Mouse (Mus musculus) cerebellum, postnatal 25 days (tissue): ENCODE results near the gene Pomt2.
"Not testable (repeated sequence)": the region's sequence is repeated elsewhere in the genome, so short reads cannot be mapped to it uniquely, and the experiment has no call there.

Experiments used
- DNase-seq, 2 experiments: peaks; one replicate each; pipeline ENCODE4 v3.0.0; 2021; ENCODE audit warnings: mixed read lengths in 2 of 2

Pomt2 gene

DNA sequence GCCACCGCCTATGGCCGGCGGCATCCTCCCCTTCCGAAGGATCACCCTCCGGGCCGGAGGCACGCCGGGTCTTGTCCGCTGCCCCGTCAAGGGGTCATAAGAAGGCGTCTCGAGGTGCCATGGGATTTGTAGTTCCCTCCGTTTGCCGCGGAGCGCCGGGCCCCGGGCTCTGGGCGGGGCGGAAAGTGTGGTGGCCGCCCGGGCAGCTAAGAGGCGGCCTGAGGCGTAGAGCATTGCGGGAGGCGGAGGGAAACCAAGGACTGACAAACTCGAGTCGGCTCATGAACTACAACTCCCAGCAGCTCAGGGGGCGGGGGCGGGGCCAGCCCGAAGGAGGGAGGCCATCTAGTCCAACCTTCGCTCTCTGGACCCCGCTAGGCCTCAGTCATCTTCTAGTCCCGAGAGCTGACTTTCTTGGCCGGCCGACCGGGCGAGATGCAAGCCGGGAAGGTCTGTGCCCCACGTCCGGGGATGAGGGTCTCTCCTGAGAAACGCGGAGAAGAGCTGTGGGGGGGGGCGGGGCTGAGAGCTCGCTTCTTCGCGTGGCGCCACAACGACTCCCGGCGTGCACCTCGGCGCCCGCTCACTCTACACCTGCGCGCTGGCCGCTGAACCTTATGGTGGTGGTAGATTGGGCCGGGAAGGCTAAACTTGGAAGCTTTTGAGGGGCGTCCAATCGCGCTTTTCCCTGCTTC lies at the start of gene Pomt2:
Gene Pomt2 (minus strand): TSS at position 574 of the 695 bp plus-strand sequence.
- DNase-seq = peak; percentile 93 to 95

DNA sequence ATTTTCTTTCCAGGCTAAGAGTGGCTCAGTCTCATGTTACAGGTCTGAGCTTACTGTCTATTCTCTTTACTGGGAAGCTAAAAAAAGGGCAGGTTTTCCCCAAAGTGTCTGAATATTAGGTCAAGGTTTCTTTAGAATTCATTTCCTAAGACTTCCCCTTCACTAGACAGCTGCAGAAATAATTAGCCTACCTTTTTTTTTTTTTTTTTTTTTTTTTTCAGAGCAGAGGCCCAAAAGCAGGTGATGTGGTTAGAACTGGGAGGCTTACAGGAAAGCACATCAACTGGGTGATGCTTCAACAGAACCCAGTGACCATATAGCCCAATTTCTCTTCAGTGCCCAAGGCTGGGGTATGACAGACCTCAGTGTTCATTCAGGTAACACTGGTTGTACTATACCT lies 48.5 kb upstream of the Pomt2 start:
- no peak for DNase-seq

DNA sequence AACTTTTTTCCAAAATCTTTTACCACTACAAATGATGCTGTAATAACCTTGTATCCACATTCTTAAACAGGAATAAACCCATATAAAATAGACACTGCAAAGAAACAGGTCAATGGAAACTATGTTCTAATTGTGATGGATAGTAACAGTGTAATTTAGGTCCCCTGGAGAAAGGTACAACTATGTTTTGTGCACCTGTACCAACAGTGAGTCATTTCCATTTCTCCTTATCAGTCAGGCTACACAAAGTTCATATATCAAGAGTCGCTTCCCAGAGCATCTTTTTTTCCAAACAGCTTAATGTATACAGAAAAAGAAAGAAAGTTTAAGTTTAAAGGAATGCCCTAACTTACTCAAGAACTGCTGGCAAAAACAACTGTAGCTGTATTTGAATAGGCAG lies 47.3 kb upstream of the Pomt2 start:
- no peak for DNase-seq

GRCm38 (mm10) chr12:87193008-87193407 lies 45.2 kb upstream of the Pomt2 start:
- no peak for DNase-seq

- DNase-seq = no peak
Measured at GRCm38 (mm10) chr12:87177631-87178030, 29.9 kb upstream of the Pomt2 start.

GRCm38 (mm10) chr12:87175194-87175946 lies 27.6 kb upstream of the Pomt2 start:
- DNase-seq = no peak

GRCm38 (mm10) chr12:87160815-87161214 lies 13.0 kb upstream of the Pomt2 start:
- no peak for DNase-seq

- DNase-seq = no peak
Measured at GRCm38 (mm10) chr12:87160310-87160709, 12.5 kb upstream of the Pomt2 start.

DNA sequence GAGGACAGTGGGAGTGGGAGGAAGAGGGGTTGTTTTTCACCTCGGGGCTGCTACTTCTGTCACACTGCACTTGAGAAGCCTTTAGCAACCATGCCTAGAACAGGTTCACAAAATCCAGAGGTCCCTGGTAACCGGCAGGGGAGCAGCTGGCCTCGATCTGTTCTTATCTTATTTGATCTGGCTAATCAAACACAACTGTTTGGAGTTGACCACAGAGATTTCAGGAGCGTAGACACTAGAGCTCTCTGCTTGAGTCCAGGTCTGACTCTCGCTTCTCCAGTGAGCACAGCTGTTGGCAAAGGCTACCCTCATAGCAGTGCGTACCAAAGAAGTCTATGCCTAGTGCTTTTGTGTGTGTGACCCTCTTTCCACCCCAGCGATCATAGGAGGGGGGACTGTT lies 10.3 kb upstream of the Pomt2 start:
- no peak for DNase-seq

GRCm38 (mm10) chr12:87157361-87157760 lies 9.6 kb upstream of the Pomt2 start:
- DNase-seq = no peak

DNA sequence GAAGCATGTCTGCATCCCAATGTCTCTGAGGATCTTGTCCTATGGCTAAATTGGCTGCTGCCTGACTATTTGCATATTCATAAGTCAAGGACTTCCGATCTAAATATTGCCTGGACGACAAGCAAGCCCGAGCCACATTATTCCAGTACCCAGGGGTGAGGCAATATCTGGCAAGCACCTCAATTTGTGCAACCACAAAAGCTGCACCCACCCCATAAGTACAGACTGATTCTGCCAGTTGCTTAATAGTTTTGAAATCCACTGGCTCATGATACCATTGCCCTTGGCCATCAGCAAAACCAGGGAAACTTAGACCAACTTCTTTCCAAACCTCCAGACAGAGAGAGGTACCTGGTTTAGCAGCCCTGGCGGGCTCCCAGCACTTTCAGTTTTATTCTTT lies 6.7 kb upstream of the Pomt2 start:
- DNase-seq = not testable (repeated sequence)

DNA sequence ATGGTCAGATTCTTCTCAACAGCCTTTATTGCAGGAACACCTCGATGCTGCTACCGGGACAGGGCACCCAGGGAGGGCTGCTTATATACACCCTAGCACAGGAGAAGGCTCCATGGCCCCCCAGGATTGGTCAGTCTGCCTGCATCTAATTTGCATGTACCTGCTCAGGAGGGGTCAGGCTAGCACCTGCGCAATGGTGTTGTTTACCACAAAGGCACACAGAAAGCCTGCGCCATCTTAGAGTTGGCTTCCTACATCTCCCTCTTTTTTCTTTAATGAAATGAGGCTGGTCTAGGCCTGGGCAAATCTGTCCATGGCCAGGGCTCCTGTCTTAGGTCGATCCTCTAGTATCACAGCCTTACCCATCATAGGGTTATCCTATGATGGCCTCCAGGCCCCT lies 1.7 kb upstream of the Pomt2 start:
- DNase-seq = no peak

DNA sequence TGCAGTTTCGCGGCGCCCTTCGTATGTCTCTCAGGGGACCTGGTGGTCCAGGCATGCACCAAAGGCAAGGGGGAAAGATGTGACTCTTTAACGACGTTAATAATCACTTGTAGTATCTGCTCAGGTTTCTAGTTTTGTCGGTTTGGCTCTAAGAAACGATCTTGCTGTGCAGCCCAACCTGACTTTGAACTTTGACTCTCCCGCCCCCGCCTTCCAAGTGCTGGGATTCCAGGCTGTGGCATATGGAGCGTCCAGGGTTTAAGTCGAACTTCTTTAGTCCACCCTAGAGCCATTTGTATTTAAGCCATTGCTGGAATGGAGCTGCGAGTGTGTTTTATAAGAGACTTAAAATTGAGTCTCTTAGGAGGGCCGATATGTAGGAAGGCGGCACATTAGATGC lies 368 bp upstream of the Pomt2 start:
- DNase-seq = no peak

DNA sequence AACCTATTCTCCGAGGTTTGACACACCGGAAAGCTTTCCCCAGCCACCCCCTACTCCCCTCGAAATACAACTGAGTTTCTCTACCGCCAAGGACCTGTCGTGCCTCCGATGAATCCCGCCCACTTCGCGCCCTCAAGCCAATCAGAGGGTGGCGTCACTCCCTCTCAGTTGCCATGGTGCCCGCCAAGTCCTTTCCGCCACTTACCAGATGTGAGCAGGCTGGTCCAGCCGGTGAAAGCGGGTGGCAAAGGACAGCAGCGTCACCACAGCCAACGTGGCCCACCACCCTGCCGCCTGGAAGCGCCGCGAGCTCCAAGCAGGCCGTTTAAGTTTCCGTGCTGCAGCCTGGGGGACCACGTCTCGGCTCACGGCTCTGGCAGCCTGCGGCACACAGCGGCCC lies 802 bp downstream of the Pomt2 start, which contains the start of gene Gstz1:
Gene Gstz1 (plus strand): TSS at position 200 of the 400 bp plus-strand sequence.
- DNase-seq = peak; percentile 81 to 87

DNA sequence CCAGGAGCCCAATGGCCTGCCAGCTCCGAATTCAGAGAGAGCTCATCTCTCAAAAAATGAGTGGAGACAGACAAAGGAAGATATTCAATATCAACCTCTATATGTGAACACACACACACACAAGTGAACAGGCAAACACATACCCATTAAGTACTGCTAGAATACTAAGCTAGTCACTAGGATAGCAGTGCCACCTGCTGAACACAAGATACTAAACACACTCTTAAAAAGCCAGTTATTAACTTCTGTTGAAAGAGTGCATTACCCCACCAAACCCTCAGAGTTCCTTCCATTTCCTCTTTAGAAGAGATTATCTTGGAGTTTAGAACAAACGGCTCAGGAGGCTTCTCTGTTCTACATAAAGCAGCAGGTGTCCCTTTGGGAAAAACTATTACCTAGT lies 5.6 kb downstream of the Pomt2 start:
- DNase-seq = no peak

- DNase-seq = no peak
Measured at GRCm38 (mm10) chr12:87138768-87139167, 9.0 kb downstream of the Pomt2 start.

DNA sequence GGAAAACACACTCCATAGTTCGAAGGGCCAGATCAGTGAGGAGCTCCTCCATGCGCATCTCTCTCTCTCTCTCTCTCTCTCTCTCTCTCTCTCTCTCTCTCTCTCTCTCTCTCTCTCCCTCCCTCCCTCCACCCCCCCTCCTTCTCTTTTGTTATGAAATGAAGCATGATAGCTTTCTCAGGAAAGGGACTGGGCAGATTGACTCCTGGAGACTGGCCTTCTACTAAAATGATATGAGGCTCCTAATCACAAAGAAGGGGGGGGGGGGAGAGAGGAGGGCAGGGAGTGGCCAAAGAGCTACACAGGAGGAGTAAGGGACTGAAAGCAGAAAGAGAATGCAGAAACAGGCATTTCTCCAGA lies 9.4 kb downstream of the Pomt2 start:
- no peak for DNase-seq

- no peak for DNase-seq
Measured at GRCm38 (mm10) chr12:87137439-87138341, 10.1 kb downstream of the Pomt2 start.

DNA sequence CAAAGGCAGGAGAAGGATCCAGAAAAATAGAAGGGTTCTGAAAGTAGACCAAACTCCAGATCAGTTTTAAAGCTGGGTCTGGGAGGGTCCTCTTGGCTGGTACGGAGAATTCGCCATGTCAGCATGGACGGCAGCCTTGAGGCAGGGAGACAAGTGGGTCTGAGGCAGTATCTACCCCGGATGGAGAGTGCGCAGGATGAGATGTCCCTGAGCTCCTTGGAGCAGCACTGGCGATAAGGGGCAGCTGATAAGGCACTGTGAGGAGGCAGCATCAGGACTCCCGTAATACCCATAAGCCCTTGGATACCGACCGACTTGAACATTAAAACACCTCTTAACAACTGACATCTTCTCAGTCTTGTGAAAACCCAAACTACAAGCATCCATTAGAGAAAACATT lies 15.0 kb downstream of the Pomt2 start:
- no peak for DNase-seq

GRCm38 (mm10) chr12:87132210-87132609 lies 15.6 kb downstream of the Pomt2 start:
- no peak for DNase-seq

DNA sequence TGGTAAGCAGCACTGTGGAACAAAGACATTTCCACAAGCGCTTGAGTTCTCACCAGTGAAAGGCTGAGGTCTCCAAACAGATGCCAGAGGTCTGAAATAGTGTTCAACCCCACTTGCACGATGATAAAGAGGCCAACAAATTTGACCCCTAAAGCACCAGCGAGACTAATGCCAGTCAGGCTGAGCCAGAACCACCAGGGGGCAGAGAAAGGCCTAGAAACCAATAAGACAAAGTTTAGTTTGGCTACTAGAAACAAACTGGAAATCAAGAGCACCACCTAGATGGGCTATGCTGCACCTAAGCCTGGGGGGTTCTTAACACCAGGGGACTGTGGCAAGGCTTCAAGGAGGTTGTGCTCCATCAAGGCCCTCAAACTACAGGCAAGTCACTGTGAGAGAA lies 16.1 kb downstream of the Pomt2 start:
- DNase-seq = peak in 1 of 2 experiments; percentile 44

- DNase-seq = peak in 1 of 2 experiments; percentile 36
Measured at GRCm38 (mm10) chr12:87131181-87131580, 16.6 kb downstream of the Pomt2 start.

- no peak for DNase-seq
Measured at GRCm38 (mm10) chr12:87130224-87130623, 17.5 kb downstream of the Pomt2 start.
